Mouse (Mus musculus) layer of hippocampus, postnatal 36 days (tissue): Measurements from ENCODE around the gene Eef1b2. TPM values are rescaled to one million over a fixed set of nuclear protein-coding genes. Genes with fewer than 3 reads are reported as not detected.
"Not testable (repeated sequence)": the region's sequence is repeated elsewhere in the genome, so short reads cannot be mapped to it uniquely, and the experiment has no call there.

Experiments used
- DNase-seq, 2 experiments: peaks; one replicate each; pipeline ENCODE4 v3.0.0; 2022
- total RNA-seq, 2 experiments: library from RNA; stranded (reverse); gene quantifications; 2 replicates each; pipeline ENCODE4 v1.2.3; 2021

Eef1b2 gene
- total RNA-seq, result 100 to 1,000 TPM; 345 to 386 TPM

DNA sequence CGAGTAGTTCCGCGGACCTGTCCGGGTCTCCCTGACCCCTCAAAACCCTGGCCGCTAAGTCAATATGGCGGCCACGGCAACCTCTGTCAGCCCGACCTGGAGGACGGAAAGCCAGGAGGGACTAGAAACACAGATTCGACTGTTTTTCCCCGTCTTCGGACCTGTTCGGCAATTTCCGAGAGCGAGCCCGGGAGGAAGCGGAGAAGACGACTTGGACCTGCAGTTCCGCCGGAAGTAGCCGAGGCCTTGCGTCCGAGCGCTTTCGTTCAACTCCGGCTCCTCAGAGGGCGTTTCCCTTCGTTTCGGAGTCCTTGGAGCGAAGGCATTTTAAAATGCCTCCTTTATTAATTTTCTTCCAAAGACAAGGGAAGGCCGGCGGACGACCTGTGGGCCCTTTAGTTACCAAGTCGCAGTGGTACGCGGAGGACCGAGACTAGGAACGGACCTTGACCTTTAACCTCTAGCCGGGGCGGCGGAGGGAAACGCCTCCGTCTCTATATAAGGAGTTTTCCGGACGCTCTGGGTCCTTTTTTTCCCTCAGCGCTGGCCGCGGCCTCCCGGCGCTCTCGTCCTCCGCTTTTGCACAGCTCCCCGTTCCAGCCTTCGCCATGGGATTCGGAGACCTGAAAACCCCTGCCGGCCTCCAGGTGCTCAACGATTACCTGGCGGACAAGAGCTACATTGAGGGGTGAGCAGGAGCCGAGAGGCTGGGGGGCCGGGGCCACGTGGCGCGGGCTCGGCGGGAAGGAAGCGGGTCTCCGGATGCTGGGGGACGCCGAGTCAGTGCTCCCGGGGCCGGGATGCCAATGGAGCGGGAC, at the start of gene Eef1b2, which contains the start of gene Ndufs1:
Eef1b2 (plus strand) TSS at position 222 of the 818 bp plus-strand sequence.
Ndufs1 (minus strand) TSS at position 230 of the 818 bp plus-strand sequence.
- DNase-seq, result peak; percentile 97

DNA sequence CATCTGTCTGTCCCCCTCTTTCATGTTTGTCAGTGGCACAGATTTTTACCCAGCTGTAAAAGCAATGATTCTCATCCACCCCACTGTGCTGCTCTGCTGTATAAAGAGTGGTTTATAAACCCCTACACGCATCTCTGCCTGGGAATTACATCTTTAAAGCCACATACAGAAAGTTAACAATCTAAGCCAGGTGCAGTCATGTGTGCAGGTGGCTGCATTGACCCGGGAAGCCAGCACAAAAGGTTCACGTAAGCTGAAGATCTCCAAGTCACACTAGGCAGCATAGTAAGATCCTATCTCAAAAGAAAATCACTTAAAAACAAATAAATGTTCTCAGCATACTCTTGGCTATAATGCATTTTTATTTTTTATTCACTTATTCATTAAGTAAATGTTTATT, 47.4 kb upstream of the Eef1b2 start:
- DNase-seq, result no peak

DNA sequence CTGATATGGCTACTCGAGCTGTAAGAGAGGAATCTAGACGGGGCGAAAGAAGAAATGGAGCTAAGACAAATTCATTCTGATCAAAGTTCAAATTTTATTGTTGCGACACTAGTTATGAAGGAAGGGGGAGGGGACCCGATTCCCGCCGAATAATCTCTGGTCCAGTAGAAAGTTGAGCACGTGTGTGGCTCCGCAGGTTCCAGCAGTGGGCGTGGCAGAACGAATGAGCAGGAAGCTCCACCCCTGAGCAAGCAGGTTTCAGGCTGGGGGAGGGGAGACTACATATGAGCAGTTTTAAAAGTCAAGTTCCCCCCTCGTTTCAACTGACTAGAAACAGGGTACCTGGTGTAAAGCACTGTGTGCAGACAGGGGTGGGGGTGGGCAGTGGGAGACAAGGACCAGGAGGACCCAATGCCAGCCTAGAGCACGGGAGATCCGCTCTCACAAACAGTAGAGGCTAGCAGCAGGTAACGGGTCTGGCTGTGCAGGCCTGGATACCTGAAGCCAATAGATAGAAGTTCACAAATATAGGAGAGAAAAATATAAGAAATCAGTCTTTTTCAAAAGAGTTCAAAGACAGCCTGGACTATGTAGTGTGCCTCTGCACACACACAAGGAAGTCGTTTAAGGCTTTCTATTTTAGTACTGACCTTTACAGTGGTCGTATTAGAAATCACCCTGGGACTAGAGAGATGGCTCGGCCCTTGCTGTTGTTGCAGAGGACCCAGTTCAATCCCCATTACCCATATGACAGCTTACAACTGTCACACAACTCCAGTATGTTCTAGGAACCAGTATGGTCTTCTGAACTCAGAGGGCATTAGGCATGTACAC, 46.6 kb upstream of the Eef1b2 start:
- DNase-seq, result no peak

DNA sequence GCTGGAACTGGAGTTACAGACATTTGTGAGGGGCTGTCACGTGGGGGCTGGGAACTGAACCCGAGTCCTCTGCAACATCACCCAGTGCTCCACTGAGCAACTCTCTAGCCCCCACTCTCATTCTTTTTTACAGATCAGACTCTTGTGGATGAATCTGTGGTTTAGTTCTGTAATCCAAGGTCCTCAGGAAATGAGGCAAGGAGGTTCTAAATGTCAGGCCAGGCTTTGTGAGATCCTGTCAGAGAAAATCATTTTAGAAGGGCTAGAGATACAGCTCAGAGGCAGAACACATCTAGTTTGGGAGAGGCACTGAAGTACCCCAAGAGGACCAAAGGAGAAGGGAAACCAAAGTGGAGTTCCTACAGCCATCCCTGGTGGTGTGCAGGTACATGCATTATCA, 45.7 kb upstream of the Eef1b2 start:
- no peak for DNase-seq

DNA sequence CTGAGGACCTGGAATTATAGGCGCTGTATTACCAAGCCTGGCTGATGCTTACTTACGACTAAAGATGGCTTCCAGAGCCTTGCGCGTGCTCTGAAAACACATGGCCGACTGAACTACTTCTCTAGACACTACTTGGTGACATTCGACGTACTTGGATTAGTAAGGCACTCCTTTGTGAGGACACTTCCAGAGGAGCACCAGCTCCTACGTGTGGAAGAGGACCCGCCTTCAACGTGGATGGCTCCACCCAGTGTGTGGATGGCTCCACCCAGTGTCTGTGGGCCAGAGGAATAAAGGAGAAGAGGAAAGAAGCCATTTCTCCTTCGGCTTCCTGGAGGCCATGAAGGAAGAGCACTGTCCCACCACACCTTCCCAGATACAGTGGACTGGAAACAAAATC, 44.9 kb upstream of the Eef1b2 start:
- DNase-seq, result no peak

DNA sequence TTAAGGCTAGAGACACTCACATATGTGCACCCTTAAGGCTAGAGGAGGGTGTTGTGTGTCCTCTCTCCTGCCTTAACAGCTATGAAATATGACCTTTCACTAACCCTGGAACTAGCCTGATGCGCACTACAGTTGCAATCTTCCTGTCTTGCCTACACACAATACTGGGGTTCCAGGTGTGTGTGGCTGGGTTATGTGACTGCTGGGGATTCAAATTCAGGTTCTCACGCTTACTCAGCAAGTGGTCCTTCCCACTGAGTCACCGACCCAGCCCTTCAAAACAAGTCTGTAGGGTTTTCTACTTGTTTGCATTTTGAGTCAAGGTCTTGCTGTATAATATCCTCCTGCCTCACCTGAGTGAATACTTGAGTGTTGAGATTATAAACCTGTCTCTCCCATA, 42.1 kb upstream of the Eef1b2 start:
- no peak for DNase-seq

DNA sequence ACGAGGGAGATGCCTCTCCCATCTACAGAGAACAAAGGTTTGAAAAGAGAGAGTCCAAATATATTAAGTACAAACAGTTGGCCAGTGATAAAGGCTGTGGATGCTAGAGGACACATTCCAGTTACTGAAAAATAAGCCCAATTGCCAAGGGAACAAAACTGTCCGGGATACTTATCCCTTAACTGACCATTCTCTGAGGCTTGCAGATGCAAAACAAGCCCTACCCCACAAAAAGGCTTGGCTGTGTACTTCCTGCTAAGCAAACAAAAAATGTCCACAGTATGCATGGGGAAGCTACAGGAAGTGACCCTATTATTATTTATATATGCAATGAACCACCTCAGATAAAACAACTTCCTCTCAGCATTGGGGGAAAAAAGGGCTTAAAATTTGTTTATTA, 38.7 kb upstream of the Eef1b2 start:
- DNase-seq, result no peak

DNA sequence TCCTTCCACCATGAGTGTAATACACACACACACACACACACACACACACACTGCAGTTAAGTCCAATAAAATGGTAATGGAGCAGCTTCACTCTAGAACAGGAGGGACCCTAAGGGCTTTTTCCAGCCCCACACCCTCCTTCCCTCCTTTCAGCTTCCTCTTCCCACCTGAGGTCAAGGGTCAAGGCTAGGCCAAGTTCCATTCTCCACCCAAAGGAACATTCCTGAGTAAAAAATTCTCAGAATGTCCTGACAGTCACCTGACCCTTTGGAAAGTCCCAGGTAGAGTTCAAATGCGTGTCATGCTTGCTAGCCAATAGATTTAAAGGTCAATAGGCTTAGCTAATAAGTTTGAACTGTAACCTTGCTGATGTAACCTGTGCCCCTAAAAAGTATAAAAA, 38.0 kb upstream of the Eef1b2 start:
- DNase-seq, result not testable (repeated sequence)

DNA sequence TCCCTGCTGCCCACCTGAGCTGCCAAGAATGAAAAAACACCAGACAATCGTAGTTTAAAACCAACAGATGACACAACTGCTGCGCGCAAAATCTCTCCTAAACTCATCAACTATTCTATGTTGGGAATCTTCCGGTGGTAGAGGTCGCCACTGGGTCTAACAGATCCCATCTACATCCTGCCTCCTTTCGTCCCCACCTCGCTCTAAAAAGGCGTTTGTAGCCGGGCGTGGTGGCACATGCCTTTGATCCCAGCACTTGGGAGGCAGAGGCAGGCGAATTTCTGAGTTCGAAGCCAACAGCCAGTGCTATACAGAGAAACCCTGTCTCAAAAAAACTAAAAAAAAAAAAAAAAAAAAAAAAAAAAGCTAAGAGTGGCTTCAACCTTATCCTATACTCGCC, 36.4 kb upstream of the Eef1b2 start:
- DNase-seq, result no peak

DNA sequence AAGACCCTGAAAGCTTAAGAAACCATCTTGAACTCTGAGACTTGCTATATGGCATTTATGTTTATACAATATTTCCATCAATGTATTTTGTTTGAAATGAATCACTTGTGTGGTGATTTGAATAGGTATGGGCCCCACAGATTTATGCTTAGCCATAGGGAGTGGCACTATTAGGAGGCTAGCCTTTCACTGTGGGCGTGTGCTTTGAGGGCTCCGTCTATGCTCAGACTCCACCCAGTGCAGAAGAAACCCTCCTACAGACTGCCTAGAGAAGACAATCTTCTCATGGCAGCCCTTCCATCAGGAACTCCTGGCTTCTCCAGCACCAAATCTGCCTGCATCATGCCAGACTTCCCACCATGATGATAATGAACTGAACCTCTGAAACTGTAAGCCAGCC, 8.0 kb upstream of the Eef1b2 start:
- no peak for DNase-seq

DNA sequence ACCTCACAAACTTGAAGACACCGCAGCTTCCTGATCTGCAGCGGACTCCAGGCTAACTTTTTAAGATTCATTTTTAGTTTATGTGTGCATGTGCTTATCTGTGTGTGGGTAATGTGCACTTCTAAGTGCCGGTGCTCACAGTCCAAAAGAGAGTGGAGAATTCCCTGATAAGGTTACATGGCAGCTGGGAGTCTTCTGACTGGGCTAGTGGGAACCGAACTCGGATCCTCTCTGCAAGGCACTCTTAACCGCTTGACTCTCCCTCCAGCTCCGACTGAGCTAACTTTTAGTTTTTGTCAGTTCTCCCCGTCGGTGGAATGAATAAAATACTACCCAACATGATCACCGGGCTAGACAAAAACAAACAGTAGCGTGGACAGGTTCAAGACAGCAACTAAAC, 772 bp upstream of the Eef1b2 start:
- no peak for DNase-seq

DNA sequence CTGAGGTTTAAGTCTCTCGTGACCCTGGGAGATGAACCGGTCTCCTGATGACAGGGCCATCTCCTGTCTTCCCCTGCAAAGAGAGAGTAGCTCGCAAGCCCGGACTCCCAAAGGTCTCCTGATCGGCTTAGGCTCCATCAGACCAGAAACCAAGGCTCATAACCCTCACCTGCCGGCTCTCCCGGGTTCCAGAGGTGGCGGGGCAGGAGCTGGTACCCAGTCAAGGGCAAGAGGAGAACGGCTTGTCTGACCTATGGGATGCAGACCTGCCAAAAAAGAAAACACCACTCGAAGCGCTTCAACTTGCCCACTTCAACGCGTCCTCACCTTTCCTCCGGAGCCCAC, 394 bp upstream of the Eef1b2 start:
- DNase-seq, result no peak

DNA sequence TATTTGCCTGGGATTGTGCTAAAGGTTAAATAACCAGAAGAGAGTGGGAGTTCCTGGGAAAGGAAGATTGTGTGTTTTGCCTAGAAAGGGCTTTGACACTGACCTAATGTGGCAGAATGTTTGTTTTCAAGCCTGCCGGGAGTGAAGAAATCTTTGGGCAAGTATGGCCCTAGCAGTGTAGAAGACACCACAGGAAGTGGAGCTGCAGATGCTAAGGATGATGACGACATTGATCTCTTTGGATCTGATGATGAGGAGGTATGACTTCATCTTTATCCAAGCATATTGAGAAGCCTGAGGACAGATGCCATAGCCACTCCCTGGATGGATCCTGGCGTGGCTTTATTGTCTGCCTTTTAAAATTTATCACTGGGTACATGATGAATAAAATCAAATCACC, 1.7 kb downstream of the Eef1b2 start:
- DNase-seq, result no peak

DNA sequence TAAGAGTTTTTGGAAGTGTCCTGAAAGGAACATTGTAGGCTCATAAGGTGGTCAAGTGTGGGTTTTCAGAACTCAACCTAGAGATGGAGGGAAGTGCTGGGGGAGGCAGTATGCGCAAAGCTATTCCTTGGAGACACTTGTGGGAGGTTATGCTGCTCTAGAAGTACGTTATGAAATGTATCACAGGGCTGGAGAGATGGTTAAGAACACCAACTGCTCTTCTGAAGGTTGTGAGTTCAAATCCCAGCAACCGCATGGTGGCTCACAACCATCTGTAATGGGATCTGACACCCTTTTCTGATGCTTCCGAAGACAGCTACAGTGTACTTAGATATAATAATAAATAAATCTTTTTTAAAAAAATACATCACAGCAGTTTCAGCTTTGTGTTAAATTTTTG, 3.5 kb downstream of the Eef1b2 start:
- no peak for DNase-seq

DNA sequence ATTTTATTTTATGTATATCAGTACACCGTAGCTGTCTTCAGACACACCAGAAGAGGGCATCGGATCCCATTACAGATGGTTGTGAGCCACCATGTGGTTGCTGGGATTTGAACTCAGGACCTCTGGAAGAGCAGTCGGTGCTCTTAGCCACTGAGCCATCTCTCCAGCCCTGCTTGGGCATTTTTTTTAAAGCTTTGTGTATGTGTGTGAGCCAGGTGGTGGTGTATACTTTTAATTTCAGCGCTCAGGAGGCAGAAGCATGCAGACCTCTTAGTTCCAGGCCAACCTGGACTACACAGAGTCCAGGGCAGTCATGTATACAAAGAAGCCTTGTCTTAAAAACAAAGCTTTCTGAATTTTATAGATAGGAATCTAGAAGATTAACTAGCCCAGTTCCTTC, 4.0 kb downstream of the Eef1b2 start:
- not testable (repeated sequence) for DNase-seq

DNA sequence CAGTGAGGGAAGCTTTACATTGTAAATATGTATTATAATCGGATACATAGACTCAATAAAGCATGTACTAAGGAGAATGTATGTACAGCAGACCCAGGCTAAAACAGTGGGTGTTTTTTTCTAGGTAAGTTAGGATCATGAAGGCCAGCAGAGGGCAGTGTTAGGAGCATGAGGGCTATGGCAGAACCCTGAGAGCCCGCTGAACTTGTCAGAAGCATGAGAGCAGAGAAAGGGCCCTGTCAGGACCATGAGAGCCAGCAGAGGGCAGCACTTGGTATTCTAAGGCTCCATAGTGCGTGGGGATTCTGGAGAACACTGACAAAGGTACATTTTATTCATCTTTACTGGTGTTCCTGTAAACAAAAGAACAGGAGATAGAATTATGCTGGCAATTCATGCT, 4.4 kb downstream of the Eef1b2 start:
- peak; percentile 83 to 86 for DNase-seq

DNA sequence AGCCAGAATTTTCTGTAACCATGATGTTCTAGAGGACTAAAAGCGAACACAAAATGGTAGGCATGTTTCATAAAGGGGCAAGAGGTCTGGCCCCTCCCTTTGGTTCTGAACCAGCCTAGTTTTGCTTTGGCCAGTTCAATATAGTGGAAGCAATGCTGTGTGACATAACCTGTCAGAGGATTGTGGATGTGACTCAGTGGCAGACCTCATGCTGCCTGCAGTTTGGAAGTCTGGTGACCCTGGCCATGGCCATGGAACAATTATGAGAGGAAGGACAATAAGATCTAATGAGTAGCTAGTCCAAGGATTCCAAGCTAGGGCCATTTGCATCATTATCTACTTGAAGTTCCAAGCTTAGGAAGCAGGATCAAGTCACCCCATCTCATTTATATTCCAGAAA, 4.9 kb downstream of the Eef1b2 start:
- no peak for DNase-seq

DNA sequence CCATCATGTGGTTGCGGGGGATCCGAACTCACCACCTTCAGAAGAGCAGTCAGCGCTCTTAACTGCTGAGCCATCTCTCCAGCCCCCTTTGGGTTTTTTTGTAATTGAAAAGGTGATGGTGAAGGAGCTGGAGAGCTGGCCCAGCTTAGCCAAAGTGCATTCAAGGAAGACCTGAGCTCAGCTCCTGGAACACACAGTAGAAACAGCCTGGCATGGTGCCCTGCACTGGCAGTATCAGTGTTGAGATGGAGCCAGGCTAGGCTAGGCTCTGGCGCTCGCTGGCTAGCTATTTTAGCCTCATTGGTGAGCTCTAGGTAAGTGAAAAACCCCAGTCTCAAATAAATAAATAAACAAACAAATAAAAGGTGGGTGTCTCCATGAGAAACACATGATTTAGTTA, 5.6 kb downstream of the Eef1b2 start:
- DNase-seq, result peak; percentile 44 to 45

DNA sequence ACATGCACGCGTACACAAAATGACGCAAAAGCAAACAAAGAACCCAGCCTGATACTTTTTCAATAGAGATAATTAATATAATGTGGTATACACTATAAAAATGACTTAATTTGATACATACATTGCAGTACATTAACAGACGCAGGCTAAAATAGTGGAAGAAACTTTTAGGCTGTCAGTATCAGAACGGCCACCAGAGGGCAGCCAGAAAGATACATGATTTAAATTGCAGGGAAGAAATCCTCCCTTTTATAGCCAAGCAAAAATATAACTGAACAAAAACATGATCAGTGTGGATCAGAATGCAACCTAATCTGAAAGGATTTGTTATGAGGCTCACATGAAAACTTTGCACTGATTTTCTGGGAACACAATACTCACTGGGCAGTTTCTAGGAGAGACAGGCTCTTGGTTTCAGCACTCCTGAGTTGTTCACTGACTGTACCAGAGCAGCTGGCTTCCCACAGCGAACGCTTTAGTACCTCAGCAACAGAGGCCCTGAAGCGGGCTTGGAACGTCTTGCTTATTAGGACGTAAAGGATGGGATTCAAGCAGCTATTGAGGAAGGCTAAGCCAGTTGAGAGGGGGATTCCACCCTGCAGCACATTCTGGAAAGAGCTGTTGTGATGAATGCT, 6.1 kb downstream of the Eef1b2 start:
- DNase-seq, result peak; percentile 39 to 56

DNA sequence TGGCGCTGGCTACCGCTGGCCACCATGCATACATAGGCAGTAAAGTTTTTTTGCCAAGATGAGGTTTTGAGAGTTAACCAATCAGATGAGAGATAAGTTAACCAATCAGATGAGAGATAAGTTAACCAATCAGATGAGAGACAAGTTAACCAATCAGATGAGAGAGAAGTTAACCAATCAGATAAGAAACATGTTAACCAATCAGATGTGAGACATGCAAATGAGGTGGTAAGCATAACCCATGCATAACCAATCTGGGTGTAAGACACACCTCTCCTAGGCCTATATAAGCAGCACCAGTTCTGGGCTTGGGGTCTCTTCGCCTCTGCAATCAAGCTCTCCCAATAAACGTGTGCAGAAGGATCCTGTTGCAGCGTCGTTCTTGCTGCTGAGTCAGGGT, 8.8 kb downstream of the Eef1b2 start:
- DNase-seq, result not testable (repeated sequence)

DNA sequence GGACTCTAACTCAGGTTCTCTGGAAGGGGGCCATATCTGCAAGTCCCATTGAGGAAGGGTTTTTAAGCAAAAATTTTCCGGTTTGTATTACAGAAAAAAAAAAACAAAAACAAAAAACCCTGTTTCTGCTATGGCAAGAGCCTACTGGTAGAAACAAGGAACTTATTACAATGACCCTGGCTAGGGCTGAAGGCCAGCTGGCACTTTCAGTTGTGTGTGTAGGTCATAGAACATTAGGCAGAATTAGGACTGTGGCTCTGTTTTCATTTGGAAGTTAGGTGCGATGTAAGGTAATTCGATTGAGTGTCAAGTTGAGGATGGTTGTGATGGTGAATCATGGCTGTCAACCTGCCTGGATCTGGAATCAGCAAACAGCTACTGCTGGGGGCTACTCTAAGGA, 11.9 kb downstream of the Eef1b2 start:
- DNase-seq, result no peak

DNA sequence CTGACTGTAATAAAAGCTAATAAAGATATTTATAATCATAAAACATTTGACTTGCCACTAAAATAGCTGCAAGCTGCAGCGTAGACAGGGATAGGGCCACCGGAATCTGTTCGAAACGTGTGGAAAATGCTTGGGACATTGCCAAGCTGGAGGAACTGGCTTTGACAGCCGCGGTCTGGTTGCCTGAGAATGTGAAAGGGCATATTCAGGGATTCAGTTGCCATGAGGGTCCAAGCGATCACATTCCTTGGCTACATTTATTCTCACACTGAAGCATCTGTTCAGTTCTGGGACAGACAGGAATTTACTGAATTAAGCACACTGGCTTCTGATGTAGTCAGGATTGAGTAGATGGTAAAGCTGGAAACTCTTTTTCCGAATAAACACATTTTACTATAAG, 14.2 kb downstream of the Eef1b2 start:
- no peak for DNase-seq

DNA sequence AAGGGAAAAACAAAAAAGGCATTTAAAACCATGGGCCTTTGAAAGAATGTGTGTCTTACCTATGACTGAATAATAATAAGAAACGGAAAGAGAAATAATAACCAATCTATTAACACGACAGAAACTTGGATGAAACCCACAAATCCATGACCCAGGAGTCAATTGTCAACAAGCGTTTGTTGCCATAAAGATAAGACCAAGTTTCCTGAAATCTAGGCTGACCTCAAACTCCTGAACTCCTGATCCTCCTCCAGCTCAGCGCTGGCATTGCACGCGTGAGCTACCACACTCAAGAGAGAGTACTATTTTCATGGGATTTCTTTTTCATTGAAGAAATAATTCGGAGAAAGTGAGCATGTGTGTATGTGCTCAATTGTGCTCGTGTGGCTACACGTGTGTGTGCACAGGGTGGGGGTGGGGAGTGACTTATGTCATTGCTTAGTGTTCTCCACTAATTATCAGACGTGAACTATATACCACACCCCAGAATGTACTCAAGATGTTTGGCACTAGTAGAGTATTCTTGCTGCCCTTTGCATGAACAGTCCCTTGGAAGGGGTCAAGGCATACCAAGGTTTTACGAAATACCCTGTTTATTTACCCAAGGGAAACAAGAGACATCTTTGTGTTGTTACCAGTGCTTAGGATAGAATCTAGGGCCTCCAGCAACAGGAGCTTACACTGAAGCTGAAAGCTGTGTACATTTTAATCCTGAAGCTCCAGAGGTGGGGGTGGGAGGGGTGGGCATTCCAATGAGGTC, 15.9 kb downstream of the Eef1b2 start:
- DNase-seq, result no peak
